Mouse (Mus musculus) lung, adult 10 weeks (tissue): ENCODE data around the gene Ogfod3. TPM values are rescaled to one million over a fixed set of nuclear protein-coding genes. Genes with fewer than 3 reads are reported as not detected.

ENCODE experiments used
- polyA plus RNA-seq: library from polyadenylated mRNA; stranded (reverse); fragments of 350-450 nt; fragmentation: Illumina TruSeq; extraction: RNeasy Lipid Tissue Mini Kit (QIAGEN cat#74804); gene quantifications from one replicate; pipeline ENCODE4 v1.2.3, GENCODE M21; 2014; ENCODE audit warnings: low read depth, low replicate concordance; ENCODE audit not compliant: insufficient read depth

The Ogfod3 gene
- 14.5 TPM for polyA plus RNA-seq

DNA sequence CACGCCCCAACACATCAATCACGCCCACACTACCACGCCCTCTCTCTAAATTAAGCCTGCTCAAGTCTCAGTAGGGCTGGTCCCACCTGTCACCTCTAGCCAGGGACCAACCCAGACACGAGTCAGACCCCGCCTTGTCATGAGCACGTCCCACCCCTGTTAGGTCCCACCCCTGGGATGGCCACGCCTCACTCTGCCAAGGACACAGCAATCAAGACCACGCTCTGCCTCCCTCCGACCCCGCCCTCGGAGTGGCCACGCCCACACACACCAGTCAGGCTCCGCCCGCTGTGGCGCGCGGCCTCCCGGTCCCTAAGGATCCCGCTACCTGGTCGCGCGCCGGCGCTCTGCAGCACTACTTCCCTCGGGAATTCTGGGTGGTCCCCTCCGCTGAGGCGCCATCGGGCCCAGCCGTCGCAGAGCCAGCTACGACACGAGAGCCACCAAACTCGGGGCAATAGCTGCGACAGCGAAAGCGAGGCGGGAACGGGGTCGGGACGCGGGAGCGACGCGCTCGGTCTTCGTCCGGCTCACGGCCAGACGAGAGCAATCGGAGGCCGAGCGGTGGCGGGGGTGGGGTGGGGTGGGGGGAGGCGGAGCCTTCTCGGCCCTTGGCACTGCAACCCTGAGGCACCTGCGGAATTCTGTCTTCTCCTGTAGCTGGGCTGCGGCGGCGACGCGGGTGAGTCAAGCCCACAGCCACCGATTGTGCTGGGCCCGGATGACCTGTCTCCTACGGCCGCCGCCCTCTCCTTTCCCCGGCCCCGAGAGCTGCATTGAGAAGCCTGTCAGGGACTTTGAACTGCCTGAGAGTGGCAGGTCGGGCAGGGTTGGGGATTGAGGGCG is at the start of gene Ogfod3, which contains the start of gene Hexdc:
Gene Ogfod3, minus strand, starts transcription at position 551 of the 846 bp plus-strand sequence.
Gene Hexdc, plus strand, starts transcription at position 273 of the 846 bp plus-strand sequence.

DNA sequence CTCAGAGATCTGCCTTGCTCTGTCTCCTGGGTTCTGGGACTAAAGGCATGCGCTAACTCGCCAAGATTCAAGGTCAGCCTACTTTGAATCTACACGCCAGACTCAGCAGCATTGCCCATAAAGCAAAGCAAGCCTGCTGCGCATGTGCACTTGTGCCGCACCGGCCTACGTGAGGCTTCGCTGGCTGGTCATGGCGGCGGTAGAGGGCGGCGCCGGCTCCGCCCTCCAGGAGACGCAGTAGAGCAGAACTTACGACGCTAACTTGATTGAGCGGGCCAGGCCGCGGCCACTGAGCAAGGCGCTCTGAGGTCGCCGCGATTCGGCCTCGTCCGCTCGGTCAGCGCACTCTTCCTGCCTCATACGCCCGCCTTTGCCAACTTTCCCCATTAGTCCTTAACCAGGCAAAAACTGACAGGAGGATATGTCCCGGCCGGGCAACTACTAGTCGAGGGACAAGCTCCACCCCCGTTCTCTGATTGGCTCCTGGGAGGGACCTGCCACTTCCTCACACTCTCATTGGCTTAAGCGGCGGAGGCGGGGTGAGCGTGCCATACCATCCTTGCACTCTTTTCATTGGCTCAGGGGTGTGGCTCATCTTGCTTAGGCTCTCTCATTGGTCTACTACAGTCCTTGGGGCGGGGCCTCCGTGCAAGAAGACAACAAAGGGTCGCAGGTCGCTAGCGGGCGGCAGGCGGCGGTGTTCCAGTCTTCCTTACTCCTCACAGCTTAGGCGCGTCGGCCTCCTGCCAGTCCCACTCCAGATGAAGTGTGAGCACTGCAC is 32.2 kb upstream of the Ogfod3 start, which contains the start of gene Narf:
Gene Narf, plus strand, starts transcription at position 690 of the 781 bp plus-strand sequence.

DNA sequence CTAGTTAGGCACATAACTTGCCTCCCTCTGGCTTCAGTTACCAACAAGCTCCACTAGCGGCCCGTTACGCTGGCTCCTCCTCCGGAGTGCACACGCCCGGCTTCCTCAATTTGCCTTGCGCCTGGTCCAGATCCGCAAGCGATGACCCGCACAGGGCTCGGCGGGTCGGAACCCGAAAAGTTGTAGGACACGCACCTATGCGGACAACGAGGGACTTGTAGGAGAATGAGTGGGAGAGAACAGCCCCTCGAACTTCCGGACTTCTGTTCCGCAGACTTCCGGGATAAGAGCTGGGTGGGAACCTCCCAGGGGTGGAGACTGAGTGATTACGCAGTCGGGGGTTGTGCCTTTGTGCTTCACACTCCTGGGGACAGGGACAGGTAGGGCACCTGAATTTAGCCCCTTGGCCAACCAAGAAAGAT is 24.5 kb upstream of the Ogfod3 start, which contains the start of gene Cybc1:
Gene Cybc1, minus strand, starts transcription at position 305 of the 422 bp plus-strand sequence.

DNA sequence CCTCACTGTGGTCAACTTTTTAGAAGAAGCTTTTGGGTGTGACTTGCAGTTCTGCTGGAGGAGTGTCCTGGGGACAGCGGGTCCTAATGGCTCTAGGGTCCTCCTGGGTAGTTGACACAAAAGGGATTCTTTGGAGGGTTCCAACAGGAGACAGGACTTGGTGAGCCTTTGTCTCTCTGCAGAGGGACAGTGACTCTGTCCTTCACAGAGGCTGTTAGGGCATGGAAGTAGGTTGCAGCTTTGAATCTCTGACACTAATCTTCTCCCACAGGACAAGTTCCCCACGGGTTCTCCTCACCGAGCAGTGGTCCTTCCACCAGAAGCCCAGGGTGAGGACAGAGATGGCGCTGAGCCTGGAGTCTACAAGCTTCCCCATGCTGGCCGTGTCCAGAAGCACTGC is 44.5 kb downstream of the Ogfod3 start, which contains the start of gene Uts2r:
Gene Uts2r, plus strand, starts transcription at position 301 of the 400 bp plus-strand sequence.

DNA sequence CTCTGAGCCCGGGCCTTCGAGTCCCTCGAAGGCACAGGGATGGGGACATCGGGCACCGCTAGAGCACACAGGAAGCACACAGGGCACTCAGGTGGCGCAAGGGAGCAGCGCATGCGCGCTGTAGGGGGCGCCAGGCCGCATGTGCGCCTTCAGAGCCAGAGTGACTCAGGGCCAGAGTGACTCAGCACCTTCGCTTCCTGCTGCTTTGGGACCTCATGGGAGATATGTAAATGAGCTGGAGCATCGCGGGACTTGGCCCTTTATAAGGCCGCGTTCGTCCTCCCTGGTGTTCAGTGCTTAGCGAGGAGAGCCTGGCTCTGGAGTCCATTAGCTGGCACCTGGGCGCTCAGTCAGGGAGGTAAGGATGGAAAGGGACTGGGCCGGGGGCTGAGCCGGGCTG is 58.6 kb downstream of the Ogfod3 start, which contains the start of gene Tex19.1:
Gene Tex19.1, plus strand, starts transcription at position 279 of the 400 bp plus-strand sequence.

Other genes with a start within 250 kb of the Ogfod3 start
- gene Csnk1d, start 213.4 kb downstream of the Ogfod3 start, polyA plus RNA-seq = 48.8 TPM
- 9.5 TPM for gene Cd7, start 165.3 kb downstream of the Ogfod3 start, polyA plus RNA-seq
- gene Sectm1b, start 141.1 kb downstream of the Ogfod3 start, polyA plus RNA-seq = not detected
- gene Sectm1a, start 123.5 kb downstream of the Ogfod3 start, polyA plus RNA-seq = 0.18 TPM
- gene Tex19.2, start 86.0 kb downstream of the Ogfod3 start, polyA plus RNA-seq = not detected
- gene Tex19.1, start 58.6 kb downstream of the Ogfod3 start, polyA plus RNA-seq = not detected
- not detected for gene Uts2r, start 44.4 kb downstream of the Ogfod3 start, polyA plus RNA-seq
- 6.6 TPM for gene Hexdc, start 278 bp downstream of the Ogfod3 start, polyA plus RNA-seq
- 40.6 TPM for gene Cybc1, start 24.6 kb upstream of the Ogfod3 start, polyA plus RNA-seq
- gene Narf, start 32.5 kb upstream of the Ogfod3 start, polyA plus RNA-seq = 4.7 TPM
- 11.0 TPM for gene Foxk2, start 55.3 kb upstream of the Ogfod3 start, polyA plus RNA-seq
- 36.0 TPM for gene Wdr45b, start 149.7 kb upstream of the Ogfod3 start, polyA plus RNA-seq
- 2.6 TPM for gene Rab40b, start 183.5 kb upstream of the Ogfod3 start, polyA plus RNA-seq
- gene Fn3krp, start 216.7 kb upstream of the Ogfod3 start, polyA plus RNA-seq = 5.9 TPM
- 3.6 TPM for gene Fn3k, start 230.2 kb upstream of the Ogfod3 start, polyA plus RNA-seq
- 20.0 TPM for gene Tbcd, start 247.2 kb upstream of the Ogfod3 start, polyA plus RNA-seq